Comparison of ENCODE assay signal across 8 mouse cellular contexts in genomic region chr17:46162951-46163421, GRCm38 (mm10). TPM values are rescaled to one million over a fixed set of nuclear protein-coding genes. Genes with fewer than 3 reads are reported as not detected.
DNase-seq lines count a peak whose midpoint lies in the region; ATAC-seq lines count a peak whose summit lies in the region.

No protein-coding gene starts in this region.

- peak overlapping the region; percentile 11; the same call in 1 of the 2 replicates for H3K9ac ChIP-seq in heart, embryonic 14.5 days (ENCODE audit: low read length)
- H3K9ac ChIP-seq in liver, embryonic 12.5 days, result peak overlapping the region; percentile 92

- H3K27ac ChIP-seq in heart, embryonic 14.5 days (replicated peaks in 1 of 2; ENCODE audit: control insufficient read depth in 1 of 2, insufficient read depth in 1 of 2, low read depth in 2 of 2, low read length in 2 of 2), result peak overlapping the region; percentile 14 to 37; a peak in 2 of 4 replicates
- peak overlapping the region; percentile 98 for H3K27ac ChIP-seq in liver, embryonic 12.5 days

- peaks cover 50% of the 10 kb centered on the region for H3K36me3 ChIP-seq in heart, embryonic 14.5 days (ENCODE audit: control insufficient read depth, insufficient read depth, low read length)
- H3K36me3 ChIP-seq in liver, embryonic 12.5 days, result peaks cover 64% of the 10 kb centered on the region

- H3K4me3 ChIP-seq in heart, embryonic 14.5 days (ENCODE audit: control insufficient read depth in 1 of 2, insufficient read depth in 1 of 2, low read depth in 1 of 2, low read length in 2 of 2), result no peak overlapping the region
- H3K4me3 ChIP-seq in liver, embryonic 12.5 days, result peak overlapping the region; percentile 81

- H3K4me2 ChIP-seq in heart, embryonic 14.5 days (ENCODE audit: low read length), result peak overlapping the region; percentile 76
- H3K4me2 ChIP-seq in liver, embryonic 12.5 days, result peak overlapping the region; percentile 78

- peaks cover 13 to 35% of the 10 kb centered on the region in 2 experiments for H3K4me1 ChIP-seq in heart, embryonic 14.5 days (ENCODE audit: control insufficient read depth in 2 of 2, insufficient read depth in 2 of 2, low read length in 2 of 2)
- H3K4me1 ChIP-seq in liver, embryonic 12.5 days, result peaks cover 47% of the 10 kb centered on the region

- H3K27me3 ChIP-seq in heart, embryonic 14.5 days (ENCODE audit: control insufficient read depth, insufficient read depth, low read length), result no peaks in the 10 kb centered on the region
- no peaks in the 10 kb centered on the region for H3K27me3 ChIP-seq in liver, embryonic 12.5 days (replicated peaks)

- WGBS in heart, embryonic 14.5 days, result 64% methylated on average over 9 of the region's 9 CpGs
- WGBS in liver, embryonic 12.5 days (ENCODE audit: insufficient replicate concordance), result 44% methylated on average over 9 of the region's 9 CpGs

- no peaks in the 10 kb centered on the region for H3K9me3 ChIP-seq in heart, embryonic 14.5 days (ENCODE audit: control insufficient read depth, low read length)
- H3K9me3 ChIP-seq in liver, embryonic 12.5 days (replicated peaks), result no peaks in the 10 kb centered on the region

- peak; percentile 60 for DNase-seq in cerebellum, adult 9-10 months
- DNase-seq in cerebellum, postnatal 4 days (ENCODE audit: low spot score in 2 of 2), result no peak
- peak; percentile 73 for DNase-seq in B cell, adult 2 months
- peak; percentile 32 to 46 for DNase-seq in spleen, adult 18-20 months
- DNase-seq in ovary, postnatal 14 days (ENCODE audit: low spot score), result no peak
- DNase-seq in urinary bladder, adult 2 months (ENCODE audit: low spot score), result no peak

- ATAC-seq in heart, embryonic 14.5 days (ENCODE audit: insufficient number of reproducible peaks, insufficient read depth, low FRiP score, low read depth), result no peak
- no peak for ATAC-seq in liver, embryonic 12.5 days

RNA-seq across cellular contexts. Expression of gene Gtpbp2, which starts 2.2 kb away (rescaled TPM):
- 24.8 and 29.1 TPM in 2 replicates for polyA plus RNA-seq in heart, embryonic 14.5 days (2014; fragmentation: Nextera tagmentation; extraction: Ambion mirVana)
- polyA plus RNA-seq in liver, embryonic 12.5 days (2016; fragmentation: Nextera tagmentation; extraction: Ambion mirVana), result 32.6 and 33.7 TPM in 2 replicates
- 110 and 143 TPM in 2 replicates for polyA plus RNA-seq in urinary bladder, adult 2 months (2012; rRNA removed)

RNA-seq across cellular contexts. Expression of gene Mad2l1bp, which starts 9.6 kb away (rescaled TPM):
- polyA plus RNA-seq in heart, embryonic 14.5 days (2014; fragmentation: Nextera tagmentation; extraction: Ambion mirVana), result 27.1 and 31.5 TPM in 2 replicates
- 44.1 and 46.7 TPM in 2 replicates for polyA plus RNA-seq in liver, embryonic 12.5 days (2016; fragmentation: Nextera tagmentation; extraction: Ambion mirVana)
- 16.4 and 19.8 TPM in 2 replicates for polyA plus RNA-seq in urinary bladder, adult 2 months (2012; rRNA removed)

RNA-seq across cellular contexts. Expression of gene Rsph9, which starts 19.0 kb away (rescaled TPM):
- 6.8 and 7.0 TPM in 2 replicates for polyA plus RNA-seq in heart, embryonic 14.5 days (2014; fragmentation: Nextera tagmentation; extraction: Ambion mirVana)
- polyA plus RNA-seq in liver, embryonic 12.5 days (2016; fragmentation: Nextera tagmentation; extraction: Ambion mirVana), result 0.72 and 1.5 TPM in 2 replicates
- polyA plus RNA-seq in urinary bladder, adult 2 months (2012; rRNA removed), result 12.7 and 14.0 TPM in 2 replicates

RNA-seq across cellular contexts. Expression of gene Polh, which starts 39.5 kb away (rescaled TPM):
- polyA plus RNA-seq in heart, embryonic 14.5 days (2014; fragmentation: Nextera tagmentation; extraction: Ambion mirVana), result 11.2 and 11.7 TPM in 2 replicates
- 24.6 and 25.0 TPM in 2 replicates for polyA plus RNA-seq in liver, embryonic 12.5 days (2016; fragmentation: Nextera tagmentation; extraction: Ambion mirVana)
- 5.7 and 6.1 TPM in 2 replicates for polyA plus RNA-seq in urinary bladder, adult 2 months (2012; rRNA removed)

RNA-seq across cellular contexts. Expression of gene Xpo5, which starts 39.6 kb away (rescaled TPM):
- 24.1 and 24.2 TPM in 2 replicates for polyA plus RNA-seq in heart, embryonic 14.5 days (2014; fragmentation: Nextera tagmentation; extraction: Ambion mirVana)
- polyA plus RNA-seq in liver, embryonic 12.5 days (2016; fragmentation: Nextera tagmentation; extraction: Ambion mirVana), result 33.0 and 34.9 TPM in 2 replicates
- polyA plus RNA-seq in urinary bladder, adult 2 months (2012; rRNA removed), result 23.2 and 24.0 TPM in 2 replicates

Comparison
In these comparisons a context has a peak if more than half of its experiments do, and no peak if none do; other contexts are left out.
1. DNase-seq: peak in cerebellum, adult 9-10 months (single experiment), B cell, adult 2 months (2 of 2) and spleen, adult 18-20 months (2 of 2); none in cerebellum, postnatal 4 days (0 of 2), ovary, postnatal 14 days (single experiment) and urinary bladder, adult 2 months (single experiment).